Mouse (Mus musculus): ENCODE results near the gene Lrrc4b.

Gene Lrrc4b

GRCm38 (mm10) chr7:44428968-44429521 lies at the start of gene Lrrc4b:
Gene Lrrc4b, plus strand, starts transcription at chr7:44429018.
- POLR2A ChIA-PET: interaction anchor here in 3 of 4 experiments (0.5 to 2.3 kb wide), 9 partner anchors 17 to 342 kb away, joined by 3 to 10 read pairs (median 4); partner anchors contain the start of genes Emc10 (in 1 of the 3), Fam71e1 (in 1 of the 3) and Josd2 (in 1 of the 3)
- CTCF ChIA-PET: interaction anchor here in 3 of 4 experiments (0.6 to 2.1 kb wide), 8 partner anchors 13 to 534 kb away, joined by 3 to 12 read pairs (median 4); no protein-coding TSS in a partner anchor

- ChIA-PET CTCF (interaction anchor here in 2 of 4 experiments (0.6 to 1.0 kb wide), 2 partner anchors 16 to 320 kb away, joined by 3 to 19 read pairs; no protein-coding TSS in a partner anchor), POLR2A (interaction anchor here in 3 of 4 experiments (0.6 to 6.3 kb wide), 13 partner anchors 8 to 167 kb away, joined by 3 to 83 read pairs (median 4); no protein-coding TSS in a partner anchor)
These were observed 46.3 kb upstream of the Lrrc4b start for GRCm38 (mm10) chr7:44382541-44382940.

GRCm38 (mm10) chr7:44383980-44384715 lies 44.7 kb upstream of the Lrrc4b start, which contains the start of gene Syt3:
Gene Syt3, plus strand, starts transcription at chr7:44384102.
- POLR2A ChIA-PET: interaction anchor here (0.6 to 6.3 kb wide), 34 partner anchors 9 to 602 kb away, joined by 3 to 83 read pairs (median 4); partner anchors contain the start of genes Emc10 (in 1 of the 4), Fam71e1 (in 1 of the 4), Josd2 (in 1 of the 4) and Prmt1 (in 1 of the 4)

GRCm38 (mm10) chr7:44384716-44385059 lies 44.1 kb upstream of the Lrrc4b start:
- POLR2A ChIA-PET: interaction anchor here (0.6 to 6.3 kb wide), 27 partner anchors 9 to 602 kb away, joined by 3 to 83 read pairs (median 4); partner anchors contain the start of genes Emc10 (in 1 of the 4), Fam71e1 (in 1 of the 4), Josd2 (in 1 of the 4) and Prmt1 (in 1 of the 4)
- CTCF ChIA-PET: interaction anchor here in 3 of 4 experiments (0.6 to 2.3 kb wide), 6 partner anchors 9 to 465 kb away, joined by 3 to 9 read pairs (median 3); no protein-coding TSS in a partner anchor

More at GRCm38 (mm10) chr7:44383980-44384715, 44.7 kb upstream of the Lrrc4b start, which contains the start of gene Syt3:
- CTCF ChIA-PET: interaction anchor here in 2 of 4 experiments (0.6 to 2.3 kb wide), 6 partner anchors 9 to 464 kb away, joined by 3 to 9 read pairs (median 4); no protein-coding TSS in a partner anchor

GRCm38 (mm10) chr7:44385720-44386119 lies 43.1 kb upstream of the Lrrc4b start, which contains the start of gene 1700008O03Rik:
Gene 1700008O03Rik, minus strand, starts transcription at chr7:44385820.
- POLR2A ChIA-PET: interaction anchor here (0.5 to 6.3 kb wide), 7 partner anchors 11 to 56 kb away, joined by 3 to 83 read pairs (median 6); no protein-coding TSS in a partner anchor
- CTCF ChIA-PET: interaction anchor here in 1 of 4 experiments (1.1 kb wide), 1 partner anchor 11 kb away, joined by 3 read pairs; no protein-coding TSS in a partner anchor

- CTCF ChIA-PET: interaction anchor here in 3 of 4 experiments (0.7 to 1.1 kb wide), 3 partner anchors 81 to 129 kb away, joined by 3 to 5 read pairs (median 4); no protein-coding TSS in a partner anchor
- POLR2A ChIA-PET: interaction anchor here in 2 of 4 experiments (1.3 to 2.9 kb wide), 4 partner anchors 13 to 76 kb away, joined by 4 to 11 read pairs (median 9); partner anchors contain the start of gene Josd2 (in 1 of the 2)
These were observed 37.0 kb upstream of the Lrrc4b start for GRCm38 (mm10) chr7:44391831-44392230.

GRCm38 (mm10) chr7:44392341-44392740 lies 36.5 kb upstream of the Lrrc4b start:
- ChIA-PET CTCF (interaction anchor here in 2 of 4 experiments (0.7 to 1.1 kb wide), 2 partner anchors 81 to 129 kb away, joined by 4 to 5 read pairs; no protein-coding TSS in a partner anchor), POLR2A (interaction anchor here in 2 of 4 experiments (0.7 to 2.9 kb wide), 6 partner anchors 12 to 198 kb away, joined by 3 to 11 read pairs (median 6); partner anchors contain the start of genes Josd2 (in 1 of the 2) and Kcnc3 (in 1 of the 2))

- ChIA-PET CTCF (interaction anchor here in 1 of 4 experiments (1.1 kb wide), 2 partner anchors 129 to 130 kb away, joined by 3 read pairs; no protein-coding TSS in a partner anchor), POLR2A (interaction anchor here in 2 of 4 experiments (0.9 to 1.4 kb wide), 3 partner anchors 18 to 197 kb away, joined by 3 to 7 read pairs (median 4); partner anchors contain the start of gene Kcnc3 (in 1 of the 2))
These were observed 35.5 kb upstream of the Lrrc4b start for GRCm38 (mm10) chr7:44393284-44393683.

GRCm38 (mm10) chr7:44398570-44398969 lies 30.2 kb upstream of the Lrrc4b start:
- CTCF ChIA-PET: interaction anchor here (0.6 to 2.1 kb wide), 25 partner anchors 14 to 295 kb away, joined by 3 to 14 read pairs (median 4); partner anchors contain the start of gene Nr1h2 (in 1 of the 4)
- POLR2A ChIA-PET: interaction anchor here in 3 of 4 experiments (0.6 to 2.4 kb wide), 16 partner anchors 11 to 695 kb away, joined by 3 to 11 read pairs (median 4); partner anchors contain the start of genes 1700008O03Rik (in 1 of the 3), 1700028J19Rik (in 1 of the 3), 2410002F23Rik (in 1 of the 3) and Josd2 (in 1 of the 3)

GRCm38 (mm10) chr7:44401673-44402072 lies 27.1 kb upstream of the Lrrc4b start:
- CTCF ChIA-PET: interaction anchor here in 3 of 4 experiments (0.6 to 1.4 kb wide), 3 partner anchors 92 to 255 kb away, joined by 3 read pairs; no protein-coding TSS in a partner anchor
- POLR2A ChIA-PET: interaction anchor here in 3 of 4 experiments (0.6 to 4.1 kb wide), 10 partner anchors 15 to 1667 kb away, joined by 3 to 13 read pairs (median 4); partner anchors contain the start of genes 1700008O03Rik (in 1 of the 3) and Fam71e1 (in 1 of the 3)

- CTCF ChIA-PET: interaction anchor here in 1 of 4 experiments (1.2 kb wide), 1 partner anchor 22 kb away, joined by 3 read pairs; no protein-coding TSS in a partner anchor
These were observed 23.3 kb upstream of the Lrrc4b start for GRCm38 (mm10) chr7:44405346-44406014.

GRCm38 (mm10) chr7:44406015-44406355 lies 22.8 kb upstream of the Lrrc4b start:
- ChIA-PET CTCF (interaction anchor here in 1 of 4 experiments (1.2 kb wide), 1 partner anchor 21 kb away, joined by 3 read pairs; no protein-coding TSS in a partner anchor), POLR2A (interaction anchor here in 2 of 4 experiments (1.3 to 2.8 kb wide), 6 partner anchors 15 to 101 kb away, joined by 3 to 11 read pairs (median 6); partner anchors contain the start of genes Josd2 (in 1 of the 2) and Syt3 (in 1 of the 2))

More at GRCm38 (mm10) chr7:44405346-44406014, 23.3 kb upstream of the Lrrc4b start:
- POLR2A ChIA-PET: interaction anchor here in 3 of 4 experiments (0.8 to 2.8 kb wide), 14 partner anchors 11 to 101 kb away, joined by 3 to 22 read pairs (median 4); partner anchors contain the start of genes Emc10 (in 1 of the 3), Fam71e1 (in 1 of the 3), Josd2 (in 1 of the 3) and Syt3 (in 1 of the 3)

GRCm38 (mm10) chr7:44411144-44411543 lies 17.7 kb upstream of the Lrrc4b start:
- CTCF ChIA-PET: interaction anchor here in 3 of 4 experiments (0.6 to 2.7 kb wide), 7 partner anchors 60 to 663 kb away, joined by 3 to 18 read pairs (median 3); no protein-coding TSS in a partner anchor

GRCm38 (mm10) chr7:44413307-44413706 lies 15.5 kb upstream of the Lrrc4b start:
- CTCF ChIA-PET: interaction anchor here in 2 of 4 experiments (0.7 to 2.7 kb wide), 4 partner anchors 73 to 646 kb away, joined by 3 to 18 read pairs (median 4); no protein-coding TSS in a partner anchor
- POLR2A ChIA-PET: interaction anchor here in 2 of 4 experiments (1.0 to 1.9 kb wide), 9 partner anchors 9 to 435 kb away, joined by 3 to 7 read pairs (median 4); partner anchors contain the start of genes Akt1s1 (in 1 of the 2), Emc10 (in 1 of the 2), Fam71e1 (in 1 of the 2) and Tbc1d17 (in 1 of the 2)

More at GRCm38 (mm10) chr7:44411144-44411543, 17.7 kb upstream of the Lrrc4b start:
- POLR2A ChIA-PET: interaction anchor here in 2 of 4 experiments (0.9 to 2.2 kb wide), 2 partner anchors 84 to 148 kb away, joined by 3 to 6 read pairs; no protein-coding TSS in a partner anchor

GRCm38 (mm10) chr7:44427666-44428065 lies 1.2 kb upstream of the Lrrc4b start:
- CTCF ChIA-PET: interaction anchor here in 3 of 4 experiments (0.6 to 0.8 kb wide), 3 partner anchors 15 to 100 kb away, joined by 3 read pairs; no protein-coding TSS in a partner anchor
- POLR2A ChIA-PET: interaction anchor here in 3 of 4 experiments (0.7 to 1.3 kb wide), 6 partner anchors 15 to 276 kb away, joined by 3 to 7 read pairs (median 4); no protein-coding TSS in a partner anchor

Data from embryonic stem cell, embryonic (primary cell).